Mouse (Mus musculus) erythroblast, embryonic 14.5 days (primary cell): ENCODE data around the gene Olfr68.

ENCODE experiments used
- GATA1 ChIP-seq: IDR thresholded peaks from 2 replicates; pipeline ENCODE4 v1.6.1; 2012; ENCODE audit warnings: low read length, inconsistent platforms, mixed read lengths
- TAL1 ChIP-seq: IDR thresholded peaks from 3 replicates; pipeline ENCODE4 v1.6.1; 2012; ENCODE audit warnings: low read length, inconsistent platforms, mixed read lengths

DNA sequence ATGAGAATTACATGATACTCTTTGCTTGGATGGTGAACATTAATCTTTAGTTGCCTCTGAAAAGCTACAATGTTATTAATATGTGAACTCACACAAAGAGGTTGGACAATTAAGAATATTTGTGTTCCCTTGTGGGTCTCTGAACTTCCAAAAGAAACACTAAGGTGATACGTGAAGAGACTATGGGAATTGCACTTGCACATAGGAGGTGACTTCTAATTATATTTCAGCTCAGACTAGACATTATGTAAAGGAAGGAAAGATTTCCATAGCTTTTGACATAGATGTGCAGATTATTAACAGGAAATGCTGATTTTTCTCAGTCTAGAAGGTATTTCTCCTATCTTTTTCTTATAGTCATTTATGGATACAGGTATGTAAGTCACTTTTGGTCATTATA is 49.4 kb downstream of the Olfr68 start, which contains the start of gene Olfr628:
- no peak for TF ChIP-seq GATA1
- no peak for TF ChIP-seq TAL1
